Mouse (Mus musculus) embryonic facial prominence, embryonic 13.5 days (tissue): ENCODE results near the gene Comtd1. TPM values are rescaled to one million over a fixed set of nuclear protein-coding genes. Genes with fewer than 3 reads are reported as not detected.

Source experiments
- ATAC-seq: fragments of 200-750 bp; cut with Nextera tagmentation; 2 replicates; pipeline ENCODE4 v1.8.0; 2017; ENCODE audit warnings: low read depth; ENCODE audit not compliant: insufficient number of reproducible peaks, insufficient read depth, low FRiP score, low TSS enrichment
- H3K27ac ChIP-seq: fragments of 300-500 bp; sonication (generic); 2 replicates; pipeline ENCODE4 v1.5.1; 2015; ENCODE audit warnings: moderate library complexity, mild to moderate bottlenecking, inconsistent platforms
- H3K27me3 ChIP-seq: fragments of 300-500 bp; sonication (generic); 2 replicates; pipeline ENCODE4 v1.6.1; 2015; ENCODE audit warnings: mild to moderate bottlenecking, inconsistent platforms
- H3K36me3 ChIP-seq: fragments of 300-500 bp; sonication (generic); 2 replicates; pipeline ENCODE4 v1.6.1; 2015; ENCODE audit warnings: mild to moderate bottlenecking, inconsistent platforms
- H3K4me1 ChIP-seq: fragments of 300-500 bp; sonication (generic); 2 replicates; pipeline ENCODE4 v1.6.1; 2015; ENCODE audit warnings: inconsistent platforms
- H3K4me2 ChIP-seq: fragments of 300-500 bp; sonication (generic); 2 replicates; pipeline ENCODE4 v1.6.1; 2015; ENCODE audit warnings: moderate library complexity, mild to moderate bottlenecking, inconsistent platforms
- H3K4me3 ChIP-seq: fragments of 300-500 bp; sonication (generic); 2 replicates; pipeline ENCODE4 v1.5.1; 2015; ENCODE audit warnings: mild to moderate bottlenecking, inconsistent platforms
- H3K9ac ChIP-seq: fragments of 300-500 bp; sonication (generic); 2 replicates; pipeline ENCODE4 v1.6.1; 2015; ENCODE audit warnings: mild to moderate bottlenecking, inconsistent platforms
- H3K9me3 ChIP-seq: fragments of 300-500 bp; sonication (generic); 2 replicates; pipeline ENCODE4 v1.6.1; 2016; ENCODE audit warnings: inconsistent platforms
- WGBS: fragments of 180-500 bp; shearing (Covaris S2); methylation state at CpG from one replicate; pipeline ENCODE4 v1.1.7; 2015; ENCODE audit warnings: mixed read lengths; 5-methylcytosine and 5-hydroxymethylcytosine counted together
- polyA plus RNA-seq: library from polyadenylated mRNA; unstranded; fragments of >200 nt; fragmentation: Nextera tagmentation; extraction: Ambion mirVana; gene quantifications from 2 replicates; pipeline ENCODE4 v1.2.1, GENCODE M21; 2015

Comtd1 gene
- polyA plus RNA-seq, result 21.4 and 21.5 TPM in 2 replicates

DNA sequence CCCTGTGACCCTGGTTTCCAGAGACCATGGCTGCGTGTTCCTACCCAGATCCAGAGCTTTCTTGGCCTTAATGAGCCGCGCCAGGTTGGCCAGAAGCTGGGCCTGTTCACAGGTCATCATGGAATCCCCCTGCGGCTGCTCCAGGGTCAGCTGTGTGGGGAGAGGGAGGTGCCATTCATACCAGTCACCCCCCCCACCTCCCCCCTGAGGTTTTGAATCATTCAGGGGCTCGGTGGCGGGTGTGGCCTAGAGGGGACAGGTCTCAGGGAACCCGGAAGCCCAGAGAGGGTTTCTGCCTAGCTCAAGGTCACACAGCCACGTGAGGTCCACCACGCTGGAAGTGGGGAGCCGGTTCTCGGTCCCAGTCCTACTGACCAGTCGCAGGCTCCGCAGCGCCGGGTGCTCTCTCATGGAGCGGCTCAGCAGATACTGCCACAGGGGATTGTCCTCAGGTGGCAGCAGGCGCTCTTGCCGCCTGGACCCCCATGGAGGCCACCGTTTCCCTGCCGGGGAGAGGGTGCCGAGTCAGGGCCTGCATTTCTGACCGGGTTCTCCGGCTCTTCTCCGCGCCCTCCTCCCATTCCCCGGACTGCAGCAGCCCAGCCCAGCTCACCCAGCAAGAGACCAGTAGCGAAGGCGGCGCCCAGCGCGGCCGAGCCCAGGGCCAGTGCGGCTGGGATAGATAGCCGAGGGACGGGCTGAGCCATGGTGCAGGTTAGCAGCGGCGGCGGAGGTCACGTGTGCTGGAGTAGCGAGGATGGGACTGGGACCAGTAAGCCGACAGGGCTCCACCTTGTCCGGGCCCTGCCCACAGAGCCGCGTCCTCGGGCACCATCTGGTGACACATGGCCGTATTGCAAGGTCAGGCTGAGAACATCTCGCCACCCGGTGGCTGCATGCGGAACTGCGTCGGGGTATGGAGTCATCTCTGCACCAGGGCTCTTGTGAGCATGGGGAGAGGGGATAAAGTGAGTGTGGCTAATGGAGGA is at the start of gene Comtd1:
Gene Comtd1, minus strand, starts transcription at position 812 of the 989 bp plus-strand sequence.
- WGBS, result under 1% methylated on average over 51 of the region's 51 CpGs
- peak within 1 kb of the TSS; percentile 82 for H3K27ac ChIP-seq

GRCm38 (mm10) chr14:21892341-21892659 is 43.5 kb upstream of the Comtd1 start:
- ATAC-seq, result no peak
- H3K27ac ChIP-seq, result no peak overlapping the region
- WGBS, result 75% methylated on average over 6 of the region's 6 CpGs

More for the DNA sequence above, at the start of gene Comtd1:
- Histone ChIP-seq H3K27me3 (no peaks in the 10 kb centered on the region), H3K9me3 (no peaks in the 10 kb centered on the region), H3K36me3 (peaks cover 34% of the 10 kb centered on the region), H3K4me1 (peaks cover 27% of the 10 kb centered on the region), H3K9ac (peak within 1 kb of the TSS; percentile 75), H3K4me2 (peak within 1 kb of the TSS; percentile 100), H3K4me3 (peak within 1 kb of the TSS; percentile 66)
- ATAC-seq, result peak; percentile 77

GRCm38 (mm10) chr14:21891581-21892340 is 43.0 kb upstream of the Comtd1 start:
- H3K27ac ChIP-seq, result 0 out of 2 replicates have a peak overlapping the region, but pooled peaks have one; percentile 11
- no peaks in the 10 kb centered on the region for H3K27me3 ChIP-seq
- no peak overlapping the region for H3K4me3 ChIP-seq
- no peak overlapping the region for H3K9ac ChIP-seq
- WGBS, result 18% methylated on average over 15 of the region's 15 CpGs
- H3K36me3 ChIP-seq, result no peaks in the 10 kb centered on the region
- no peaks in the 10 kb centered on the region for H3K9me3 ChIP-seq
- ATAC-seq, result no peak
- peaks cover 10% of the 10 kb centered on the region for H3K4me1 ChIP-seq
- peak overlapping the region; percentile 20; the same call in 1 of the 2 replicates for H3K4me2 ChIP-seq

More at GRCm38 (mm10) chr14:21892341-21892659, 43.5 kb upstream of the Comtd1 start:
- Histone ChIP-seq H3K27me3 (no peaks in the 10 kb centered on the region), H3K9ac (no peak overlapping the region), H3K36me3 (no peaks in the 10 kb centered on the region), H3K4me1 (peaks cover 10% of the 10 kb centered on the region), H3K4me2 (no peak overlapping the region), H3K9me3 (no peaks in the 10 kb centered on the region), H3K4me3 (no peak overlapping the region)

DNA sequence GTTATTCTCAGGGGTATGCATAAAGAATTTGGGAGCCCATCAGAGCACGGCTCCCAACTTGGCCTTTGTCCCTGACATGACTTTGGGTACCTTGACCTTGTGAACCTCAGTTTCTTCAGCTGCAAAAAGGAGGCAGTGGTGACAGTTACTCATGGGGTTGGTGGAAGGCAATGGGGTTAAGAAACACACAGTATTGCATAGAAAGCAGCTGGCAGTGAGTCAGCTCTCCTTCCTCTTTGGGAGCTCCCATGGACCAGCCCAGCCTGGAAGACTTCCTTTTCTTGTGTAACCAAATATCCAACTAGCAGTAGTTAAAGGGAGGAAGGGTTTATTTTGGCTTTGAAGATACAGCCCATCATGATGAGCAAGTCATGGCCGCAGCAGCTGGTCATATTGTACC is 41.7 kb upstream of the Comtd1 start:
- peaks cover 10% of the 10 kb centered on the region for H3K4me1 ChIP-seq
- H3K36me3 ChIP-seq, result no peaks in the 10 kb centered on the region
- H3K27me3 ChIP-seq, result no peaks in the 10 kb centered on the region
- no peak for ATAC-seq
- H3K9me3 ChIP-seq, result no peaks in the 10 kb centered on the region
- H3K27ac ChIP-seq, result no peak overlapping the region
- no peak overlapping the region for H3K4me3 ChIP-seq
- H3K9ac ChIP-seq, result no peak overlapping the region
- no peak overlapping the region for H3K4me2 ChIP-seq
- WGBS, result 79% methylated on average over 2 of the region's 2 CpGs

GRCm38 (mm10) chr14:21866816-21867215 is 18.0 kb upstream of the Comtd1 start:
- H3K4me3 ChIP-seq, result no peak overlapping the region
- H3K36me3 ChIP-seq, result no peaks in the 10 kb centered on the region
- no peak for ATAC-seq
- H3K27me3 ChIP-seq, result no peaks in the 10 kb centered on the region
- 55% methylated on average over 7 of the region's 7 CpGs for WGBS
- no peak overlapping the region for H3K27ac ChIP-seq
- H3K4me1 ChIP-seq, result peaks cover 11% of the 10 kb centered on the region; the same call in 1 of the 2 replicates
- no peak overlapping the region for H3K9ac ChIP-seq
- no peak overlapping the region for H3K4me2 ChIP-seq
- H3K9me3 ChIP-seq, result no peaks in the 10 kb centered on the region

DNA sequence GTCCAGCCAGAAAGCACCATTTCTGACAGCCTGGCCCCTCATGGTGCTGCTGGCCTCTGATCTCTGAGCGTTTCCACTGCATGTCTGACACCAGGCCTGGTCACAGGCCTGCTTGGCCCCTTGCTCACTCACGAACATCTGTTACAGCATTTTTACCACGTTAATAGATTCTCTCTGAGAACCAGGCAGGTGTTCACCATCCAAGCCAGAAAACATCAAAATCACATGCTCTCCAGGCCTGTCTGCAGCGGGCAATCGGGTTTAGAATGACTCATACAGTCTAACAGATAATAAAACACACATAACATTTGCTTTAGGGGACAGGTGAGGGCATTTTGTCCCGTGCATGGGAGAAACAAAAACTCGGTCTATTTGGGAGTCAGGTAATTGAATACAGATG is 17.5 kb upstream of the Comtd1 start:
- Histone ChIP-seq H3K9ac (no peak overlapping the region), H3K4me3 (no peak overlapping the region), H3K27me3 (no peaks in the 10 kb centered on the region), H3K27ac (no peak overlapping the region; the same call in 1 of the 2 replicates), H3K4me1 (peaks cover 11% of the 10 kb centered on the region; the same call in 1 of the 2 replicates), H3K9me3 (no peaks in the 10 kb centered on the region), H3K36me3 (no peaks in the 10 kb centered on the region), H3K4me2 (no peak overlapping the region)
- ATAC-seq, result no peak
- 20% methylated on average over 7 of the region's 7 CpGs for WGBS

DNA sequence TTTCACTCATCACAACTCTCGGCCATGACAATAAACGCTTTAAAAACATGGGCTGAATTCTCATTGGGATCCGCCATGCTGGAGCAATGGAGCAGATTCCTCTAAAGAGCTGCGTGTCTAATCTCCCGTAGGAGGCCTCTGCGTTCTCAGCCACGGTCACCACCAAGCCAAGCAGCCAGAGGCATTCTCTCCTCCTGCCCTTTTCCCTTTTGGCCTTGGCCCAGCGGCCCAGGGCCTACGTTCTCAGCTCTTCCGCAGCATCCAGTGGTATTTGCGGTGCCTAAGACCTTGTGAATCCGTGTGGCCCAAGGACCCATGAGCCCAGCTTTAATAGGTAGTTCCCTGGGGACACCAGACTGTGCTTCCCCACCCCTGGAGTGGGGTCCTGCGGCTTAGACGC is 8.1 kb upstream of the Comtd1 start:
- Histone ChIP-seq H3K36me3 (no peaks in the 10 kb centered on the region), H3K4me2 (no peak overlapping the region), H3K27me3 (no peaks in the 10 kb centered on the region), H3K27ac (no peak overlapping the region), H3K4me3 (no peak overlapping the region), H3K9ac (no peak overlapping the region), H3K4me1 (peaks cover 27% of the 10 kb centered on the region), H3K9me3 (no peaks in the 10 kb centered on the region)
- 80% methylated on average over 14 of the region's 14 CpGs for WGBS
- no peak for ATAC-seq

DNA sequence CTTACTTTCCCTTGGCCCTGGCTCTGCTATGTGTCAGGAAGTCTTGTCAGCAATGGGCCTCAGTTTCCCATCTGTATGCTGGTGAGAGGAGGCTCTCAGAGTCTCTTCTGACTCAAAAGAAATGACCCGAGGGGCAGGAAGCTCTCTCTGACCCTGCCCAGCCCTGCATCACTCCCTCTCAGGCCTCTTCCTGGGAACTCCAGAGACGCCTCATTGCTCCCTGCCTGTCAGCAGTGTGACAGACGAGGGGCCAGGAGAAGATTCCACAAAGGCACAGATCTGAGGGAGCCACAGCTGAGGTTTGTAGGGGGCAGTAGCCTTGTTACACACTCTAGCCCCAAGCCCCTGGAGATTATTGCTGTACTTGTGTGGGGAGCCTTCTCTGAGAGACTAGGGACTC is 7.2 kb upstream of the Comtd1 start:
- Histone ChIP-seq H3K9me3 (no peaks in the 10 kb centered on the region), H3K27me3 (no peaks in the 10 kb centered on the region), H3K36me3 (no peaks in the 10 kb centered on the region), H3K4me2 (no peak overlapping the region), H3K9ac (0 out of 2 replicates have a peak overlapping the region, but pooled peaks have one; percentile 11), H3K4me1 (peaks cover 27% of the 10 kb centered on the region), H3K27ac (no peak overlapping the region), H3K4me3 (no peak overlapping the region)
- WGBS, result 30% methylated on average over 3 of the region's 3 CpGs
- ATAC-seq, result no peak

DNA sequence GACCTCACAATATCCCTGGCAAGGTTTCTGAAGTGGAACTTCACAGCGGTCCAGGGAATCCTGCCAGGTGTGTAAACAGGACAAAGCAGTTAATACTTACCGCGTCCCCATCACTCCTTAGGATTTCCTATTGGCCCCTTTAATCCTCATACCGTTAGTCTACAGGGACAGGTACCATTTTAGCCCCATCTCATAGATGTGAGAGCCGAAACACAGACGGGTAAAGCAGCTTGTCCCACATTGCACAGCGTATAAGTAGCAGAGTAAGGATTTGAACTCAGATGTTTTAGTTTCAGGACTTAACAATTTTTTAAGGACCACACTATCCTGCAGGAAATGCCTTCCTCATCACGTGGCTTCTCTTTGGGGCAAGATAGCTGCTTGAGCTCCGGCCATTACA is 5.5 kb upstream of the Comtd1 start:
- H3K27me3 ChIP-seq, result no peaks in the 10 kb centered on the region
- 0 out of 2 replicates have a peak overlapping the region, but pooled peaks have one; percentile 60 for H3K9ac ChIP-seq
- 78% methylated on average over 9 of the region's 9 CpGs for WGBS
- ATAC-seq, result no peak
- no peak overlapping the region for H3K4me3 ChIP-seq
- H3K36me3 ChIP-seq, result no peaks in the 10 kb centered on the region
- H3K9me3 ChIP-seq, result no peaks in the 10 kb centered on the region
- peak overlapping the region; percentile 62 for H3K4me2 ChIP-seq
- no peak overlapping the region for H3K27ac ChIP-seq
- H3K4me1 ChIP-seq, result peaks cover 31% of the 10 kb centered on the region

GRCm38 (mm10) chr14:21853456-21854109 is 4.8 kb upstream of the Comtd1 start:
- Histone ChIP-seq H3K9me3 (no peaks in the 10 kb centered on the region), H3K4me3 (peak overlapping the region; percentile 29), H3K4me1 (peaks cover 31% of the 10 kb centered on the region), H3K9ac (peak overlapping the region; percentile 60), H3K4me2 (peak overlapping the region; percentile 62), H3K27me3 (no peaks in the 10 kb centered on the region), H3K27ac (0 out of 2 replicates have a peak overlapping the region, but pooled peaks have one; percentile 48), H3K36me3 (no peaks in the 10 kb centered on the region)
- WGBS, result 9% methylated on average over 17 of the region's 17 CpGs
- no peak for ATAC-seq
